Mouse (Mus musculus): ENCODE data around the gene Nt5e.
A peak's percentile ranks its signal among the peaks of the same experiment; 100 is the strongest.

The Nt5e gene

DNA sequence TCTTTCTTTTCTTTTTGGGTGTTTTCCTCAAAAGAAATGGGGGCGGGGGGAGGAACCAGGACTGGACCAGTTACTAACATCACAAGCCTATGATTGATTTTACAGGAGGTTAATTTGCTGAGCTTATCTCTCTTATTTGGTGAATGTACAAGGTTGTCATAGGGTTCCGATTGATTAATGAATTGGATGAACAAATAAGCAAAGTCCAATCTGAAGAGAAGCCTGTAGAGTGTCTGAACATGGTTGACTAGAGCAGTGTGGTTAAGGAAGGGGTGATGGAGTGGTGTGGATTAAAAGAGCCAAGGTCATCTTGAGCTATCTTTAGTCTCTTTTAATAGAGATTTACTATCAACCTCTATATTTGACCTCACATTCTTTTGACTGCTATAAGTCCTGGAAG lies 17.4 kb downstream of the Nt5e start:
- no peak for DNase-seq (ENCODE audit: low read depth, low spot score)

DNA sequence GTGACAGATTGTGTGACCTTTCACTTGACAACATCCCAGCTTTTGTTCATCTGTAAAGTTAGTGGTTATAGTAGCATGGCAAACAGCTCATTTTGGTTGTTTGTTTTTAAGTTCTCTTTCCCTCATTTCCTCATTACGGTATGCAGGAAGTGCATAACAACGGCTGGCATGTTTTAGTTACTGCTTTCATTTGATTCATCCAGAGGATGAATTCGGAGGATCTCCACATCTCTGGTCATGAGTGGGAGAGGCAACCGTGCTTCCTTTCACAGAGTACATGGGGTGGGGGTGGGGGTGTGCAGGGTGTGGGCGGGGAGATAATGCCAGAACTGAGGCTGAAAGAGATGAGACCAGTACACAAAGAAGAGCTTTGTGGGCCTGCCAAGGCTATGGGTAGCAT lies 19.9 kb downstream of the Nt5e start:
- DNase-seq (ENCODE audit: low read depth, low spot score), result peak; percentile 49

- DNase-seq (ENCODE audit: low read depth, low spot score), result no peak
Measured at GRCm38 (mm10) chr9:88348623-88349022, 21.6 kb downstream of the Nt5e start.

DNA sequence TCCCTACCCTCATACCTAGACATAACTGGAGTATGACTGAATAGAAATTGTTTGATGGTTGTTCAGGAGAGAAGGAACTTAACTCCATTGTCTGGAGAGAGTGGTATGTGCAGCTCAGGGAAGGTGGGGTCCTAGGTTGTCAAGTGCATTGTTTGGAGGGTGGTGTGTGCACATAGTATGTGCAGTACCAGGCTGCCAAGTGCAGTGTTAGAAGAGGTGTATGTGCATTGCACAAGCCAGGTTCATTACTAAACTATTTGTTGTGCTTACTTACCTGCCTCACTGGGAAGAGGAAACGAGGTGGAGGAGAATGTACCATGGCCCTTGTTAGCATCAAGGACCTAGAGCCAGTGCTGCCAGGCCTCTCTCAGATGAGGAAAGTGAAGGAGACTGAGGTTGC lies 23.3 kb downstream of the Nt5e start:
- DNase-seq (ENCODE audit: low read depth, low spot score), result no peak

DNA sequence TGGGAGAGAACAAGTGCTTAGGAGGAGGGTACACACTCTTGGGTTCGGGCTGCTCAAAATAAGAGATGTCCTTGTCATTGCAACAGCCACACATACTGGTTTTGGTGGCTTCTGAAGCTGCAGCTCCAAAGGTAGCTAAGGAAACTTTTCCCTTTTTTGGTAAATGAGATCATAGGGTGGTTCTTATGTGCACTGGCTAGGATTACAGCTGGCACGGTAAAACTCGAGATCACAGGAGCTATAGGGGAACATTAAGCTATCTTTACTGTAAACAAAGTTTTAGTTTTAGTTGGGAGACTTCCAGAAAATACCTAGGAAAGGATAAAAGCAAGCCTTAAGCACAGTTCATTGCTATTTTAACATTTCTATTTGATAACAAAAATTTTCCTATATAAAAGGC lies 24.2 kb downstream of the Nt5e start:
- DNase-seq (ENCODE audit: low read depth, low spot score), result no peak

GRCm38 (mm10) chr9:88352741-88353140 lies 25.7 kb downstream of the Nt5e start:
- no peak for DNase-seq (ENCODE audit: low read depth, low spot score)

DNA sequence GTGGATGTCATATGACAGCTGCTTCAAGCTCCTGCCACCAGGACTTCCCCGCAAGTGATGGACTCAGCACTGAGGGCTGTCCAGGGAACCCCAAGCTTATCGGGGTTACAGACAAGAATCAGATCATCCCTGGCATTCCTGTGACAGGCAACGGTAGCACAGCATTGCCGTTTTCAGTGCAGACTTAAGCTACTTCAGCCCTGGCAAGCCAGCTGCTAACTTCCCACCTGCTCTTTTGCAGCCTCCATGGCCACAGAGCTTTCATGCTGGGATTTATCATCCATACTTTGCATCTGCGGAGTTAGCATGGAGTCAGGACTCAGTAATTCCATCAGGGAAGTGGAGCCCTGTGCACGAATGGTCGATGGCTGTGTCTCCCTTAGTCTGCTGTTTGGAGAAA lies 26.5 kb downstream of the Nt5e start:
- DNase-seq (ENCODE audit: low read depth, low spot score), result no peak

DNA sequence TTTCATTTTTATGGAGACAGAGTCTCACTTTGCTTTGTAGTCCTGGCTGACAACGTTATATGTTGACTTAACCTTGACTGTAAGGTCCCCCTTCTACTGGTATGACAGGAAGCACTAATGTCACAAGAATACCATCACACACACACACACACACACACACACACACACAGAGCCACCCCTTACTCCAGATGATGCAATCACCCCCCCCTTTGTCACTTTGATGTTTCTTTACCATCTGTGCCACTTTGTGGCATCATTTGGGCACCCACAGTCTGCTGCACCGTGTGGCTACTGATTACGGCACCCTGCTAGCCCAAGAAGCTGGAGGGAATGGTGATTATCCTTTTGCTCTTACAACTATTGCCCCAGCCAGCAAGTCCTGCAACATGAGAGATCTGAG lies 30.2 kb downstream of the Nt5e start:
- DNase-seq (ENCODE audit: low read depth, low spot score), result no peak

- no peak for DNase-seq (ENCODE audit: low read depth, low spot score)
Measured at GRCm38 (mm10) chr9:88359140-88359539, 32.1 kb downstream of the Nt5e start.

DNA sequence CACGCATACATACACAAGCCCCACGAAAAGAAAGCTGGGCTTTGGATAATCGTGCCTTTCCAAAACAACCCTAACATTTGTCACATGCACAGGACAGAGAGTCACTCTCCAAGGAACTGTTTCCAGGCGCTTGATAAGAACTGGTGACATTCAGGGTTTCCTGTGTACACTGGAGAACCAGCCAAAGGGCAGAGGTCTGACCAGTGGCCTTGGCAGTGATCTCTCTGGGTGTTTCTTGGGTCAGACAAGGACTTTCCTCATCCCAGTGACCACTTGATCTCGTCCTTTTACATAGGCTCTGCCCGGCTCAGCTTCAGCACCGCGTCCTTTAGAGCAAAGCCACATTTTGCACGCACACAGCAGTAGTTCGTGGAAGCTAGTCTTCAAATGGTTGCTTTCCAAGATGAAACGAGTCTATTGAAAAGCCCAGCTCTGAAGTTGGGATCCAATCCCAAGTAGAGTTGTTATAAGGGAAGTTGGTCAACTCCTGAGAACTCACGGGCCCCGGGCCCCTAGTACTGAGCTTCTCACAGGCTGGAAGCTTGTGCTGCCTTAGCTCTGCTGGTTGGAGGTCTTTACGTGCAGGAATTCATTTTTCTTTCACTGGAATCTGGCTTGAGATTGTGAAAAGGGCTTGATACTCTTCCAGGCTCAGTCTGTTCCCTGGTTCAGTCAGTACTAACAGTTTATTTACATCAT lies 34.4 kb downstream of the Nt5e start:
- no peak for DNase-seq (ENCODE audit: low read depth, low spot score)

- DNase-seq (ENCODE audit: low read depth, low spot score), result peak; percentile 74
Measured at GRCm38 (mm10) chr9:88362055-88362850, 35.3 kb downstream of the Nt5e start.

DNA sequence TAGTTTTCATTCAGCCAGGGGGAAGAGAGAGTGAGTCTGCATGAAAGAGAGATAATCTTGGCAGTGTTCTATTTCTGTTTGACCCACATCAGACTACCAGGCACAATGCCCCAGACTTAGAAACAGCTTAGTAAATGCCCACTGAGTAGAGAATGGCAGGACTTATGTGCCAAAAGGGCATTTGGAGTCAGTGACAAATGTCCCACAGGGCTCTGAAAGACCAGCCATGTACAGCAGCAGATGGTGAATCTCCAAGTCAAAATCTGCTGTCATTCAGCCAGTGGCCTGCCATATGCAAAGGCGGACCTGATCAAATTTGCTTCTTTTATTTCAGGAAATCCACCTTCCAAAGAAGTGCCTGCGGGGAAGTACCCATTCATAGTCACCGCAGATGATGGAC lies 36.1 kb downstream of the Nt5e start:
- DNase-seq (ENCODE audit: low read depth, low spot score), result peak; percentile 98

GRCm38 (mm10) chr9:88366308-88366707 lies 39.3 kb downstream of the Nt5e start:
- no peak for DNase-seq (ENCODE audit: low read depth, low spot score)

DNA sequence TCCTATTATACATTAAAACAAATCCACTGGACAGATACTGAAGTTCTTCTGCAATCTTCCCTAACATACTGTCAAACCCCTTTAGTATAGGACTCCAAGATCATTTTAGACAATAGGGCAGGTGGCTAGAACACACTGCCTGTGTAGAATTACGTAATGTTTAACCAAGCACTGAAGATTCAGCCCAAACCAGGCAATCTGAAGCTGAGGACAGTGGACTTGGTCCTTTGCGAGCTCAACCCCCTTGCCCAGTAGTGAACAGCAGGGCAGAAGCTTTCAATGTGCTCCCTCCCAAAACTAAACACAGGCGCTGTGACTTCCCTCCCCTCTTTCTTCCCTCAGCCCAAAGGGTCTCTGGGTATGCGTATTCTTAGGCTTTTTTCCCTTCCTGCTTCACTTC lies 39.8 kb downstream of the Nt5e start:
- DNase-seq (ENCODE audit: low read depth, low spot score), result no peak

DNA sequence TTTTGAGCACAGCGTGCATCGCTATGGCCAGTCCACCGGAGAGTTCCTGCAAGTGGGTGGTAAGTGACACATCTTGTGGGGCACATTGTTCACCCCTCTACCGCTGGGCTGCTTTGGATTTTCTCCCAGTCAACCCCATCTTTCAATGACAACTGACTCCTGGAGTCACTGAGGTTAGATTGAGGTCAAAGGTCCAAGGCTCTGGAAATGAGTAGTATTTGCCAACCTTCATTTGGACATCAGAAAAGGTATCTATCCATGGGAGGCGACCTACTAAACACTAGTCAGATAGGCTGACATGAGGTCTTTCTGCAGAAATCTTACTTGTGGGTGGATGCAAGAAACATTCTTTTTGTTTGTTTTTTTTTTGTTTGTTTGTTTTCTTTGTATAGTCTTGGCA lies 40.3 kb downstream of the Nt5e start:
- DNase-seq (ENCODE audit: low read depth, low spot score), result no peak

DNA sequence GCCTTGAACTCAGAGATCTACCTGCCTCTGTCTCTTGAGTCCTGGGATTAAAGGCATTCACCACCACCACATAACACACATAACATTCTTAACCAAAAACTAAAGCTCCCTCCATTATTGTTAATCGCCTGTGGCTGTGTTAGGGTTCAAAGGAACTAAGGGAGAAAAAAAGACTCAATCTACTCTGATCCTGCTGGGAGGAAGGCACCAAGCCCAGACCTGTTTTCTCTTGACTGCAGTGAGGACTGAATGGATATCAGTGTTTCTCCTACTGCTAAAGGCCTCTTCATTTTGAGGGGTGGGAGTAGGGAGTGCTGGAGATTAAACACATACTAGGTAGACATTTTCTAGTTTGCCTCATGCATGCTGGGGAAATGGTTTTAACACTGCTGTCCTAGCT lies 40.8 kb downstream of the Nt5e start:
- DNase-seq (ENCODE audit: low read depth, low spot score), result no peak

DNA sequence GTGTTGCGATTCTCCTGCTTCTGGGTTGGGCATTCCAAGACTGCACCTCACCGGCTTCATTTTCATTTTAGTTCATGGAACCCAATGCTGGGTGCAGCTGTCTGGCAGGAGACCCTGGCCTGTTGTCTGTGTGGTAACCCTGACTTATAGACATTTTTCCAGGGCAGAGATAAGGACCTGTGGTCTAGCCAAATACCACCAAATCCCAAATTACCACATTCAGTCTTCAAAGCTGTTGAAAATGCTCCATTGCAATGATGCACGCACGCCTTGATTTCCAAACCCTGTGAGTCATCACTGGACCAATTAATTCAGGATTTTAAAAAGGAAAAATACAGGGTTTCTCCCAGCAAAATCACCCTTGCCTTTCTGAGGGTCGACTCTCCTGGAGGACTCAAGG lies 41.5 kb downstream of the Nt5e start:
- DNase-seq (ENCODE audit: low read depth, low spot score), result no peak

- DNase-seq (ENCODE audit: low read depth, low spot score), result peak; percentile 37
Measured at GRCm38 (mm10) chr9:88369666-88370065, 42.7 kb downstream of the Nt5e start.

GRCm38 (mm10) chr9:88371201-88371600 lies 44.2 kb downstream of the Nt5e start:
- no peak for DNase-seq (ENCODE audit: low read depth, low spot score)

- DNase-seq (ENCODE audit: low read depth, low spot score), result no peak
Measured at GRCm38 (mm10) chr9:88373001-88373400, 46.0 kb downstream of the Nt5e start.

- no peak for DNase-seq (ENCODE audit: low read depth, low spot score)
Measured at GRCm38 (mm10) chr9:88377483-88377882, 50.5 kb downstream of the Nt5e start.

DNA sequence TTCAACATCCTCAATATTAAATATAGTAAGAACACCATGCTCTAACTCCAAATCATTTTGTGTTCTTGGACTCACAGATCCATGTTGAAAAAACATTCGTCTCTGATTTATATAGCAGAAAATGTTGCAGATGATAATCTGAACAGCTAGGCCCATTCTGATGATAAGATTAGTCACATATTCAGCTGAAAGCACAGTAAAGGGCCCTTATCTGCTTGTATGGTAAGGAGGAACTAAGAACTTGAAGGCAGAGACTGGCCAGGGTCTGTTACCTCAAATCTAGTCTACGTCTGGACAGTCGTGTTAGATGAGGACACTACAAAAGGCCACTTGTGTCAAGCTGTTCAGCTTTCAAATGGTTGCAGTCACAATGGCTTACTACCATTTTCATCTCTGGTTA lies 52.1 kb downstream of the Nt5e start:
- DNase-seq (ENCODE audit: low read depth, low spot score), result no peak

- DNase-seq (ENCODE audit: low read depth, low spot score), result peak; percentile 61
Measured at GRCm38 (mm10) chr9:88380076-88380475, 53.1 kb downstream of the Nt5e start.

Data from brain, adult 2 months (tissue).